Mouse (Mus musculus): ENCODE measurements at regions not wholly inside any gene's neighbourhood (a gene's known extent, or its start where the extent isn't known, plus 50 kb on each side); places are given as distances from the start of the nearest gene placed in this dataset.

- H3K4me3 ChIP-seq (ENCODE audit: insufficient read depth, low read depth, low read length), result no peak overlapping the region
- H3K4me1 ChIP-seq (ENCODE audit: control insufficient read depth, insufficient read depth, low read length), result no peaks in the 10 kb centered on the region
- no peak for DNase-seq
- no peaks in the 10 kb centered on the region for H3K36me3 ChIP-seq (ENCODE audit: control insufficient read depth, insufficient read depth, low read length)
- no peaks in the 10 kb centered on the region for H3K27me3 ChIP-seq (replicated peaks; ENCODE audit: control insufficient read depth, insufficient read depth, low read length)
- no peak overlapping the region for H3K27ac ChIP-seq (ENCODE audit: insufficient read depth, low read depth, low read length)
- 80% methylated on average over 5 of the region's 5 CpGs for WGBS
- TF ChIP-seq POLR2A (IDR thresholded peaks at IDR 0.05; ENCODE audit: low read depth, low read length) (no peak), CTCF (conservative IDR thresholded peaks at IDR 0.05; ENCODE audit: insufficient read depth, insufficient read length, low read depth, low read length) (no peak)
Measured at GRCm38 (mm10) chr19:32988713-32989112, 231.4 kb downstream of the Pten start.

GRCm38 (mm10) chr19:32989346-32989745 lies 232.0 kb downstream of the Pten start:
- H3K4me3 ChIP-seq (ENCODE audit: insufficient read depth, low read depth, low read length), result no peak overlapping the region
- whole genome bisulfite sequencing, result 74% methylated on average over 6 of the region's 6 CpGs
- H3K27me3 ChIP-seq (replicated peaks; ENCODE audit: control insufficient read depth, insufficient read depth, low read length), result no peaks in the 10 kb centered on the region
- DNase-seq, result peak; percentile 12
- H3K36me3 ChIP-seq (ENCODE audit: control insufficient read depth, insufficient read depth, low read length), result no peaks in the 10 kb centered on the region
- no peak overlapping the region for H3K27ac ChIP-seq (ENCODE audit: insufficient read depth, low read depth, low read length)
- H3K4me1 ChIP-seq (ENCODE audit: control insufficient read depth, insufficient read depth, low read length), result no peaks in the 10 kb centered on the region
- TF ChIP-seq CTCF (conservative IDR thresholded peaks at IDR 0.05; ENCODE audit: insufficient read depth, insufficient read length, low read depth, low read length), result no peak
- no peak for TF ChIP-seq POLR2A (IDR thresholded peaks at IDR 0.05; ENCODE audit: low read depth, low read length)

- TF ChIP-seq POLR2A (IDR thresholded peaks at IDR 0.05; ENCODE audit: low read depth, low read length) (no peak), CTCF (conservative IDR thresholded peaks at IDR 0.05; ENCODE audit: insufficient read depth, insufficient read length, low read depth, low read length) (no peak)
- Histone ChIP-seq H3K4me3 (ENCODE audit: insufficient read depth, low read depth, low read length) (no peak overlapping the region), H3K27ac (ENCODE audit: insufficient read depth, low read depth, low read length) (no peak overlapping the region), H3K4me1 (ENCODE audit: control insufficient read depth, insufficient read depth, low read length) (no peaks in the 10 kb centered on the region), H3K36me3 (ENCODE audit: control insufficient read depth, insufficient read depth, low read length) (no peaks in the 10 kb centered on the region), H3K27me3 (replicated peaks; ENCODE audit: control insufficient read depth, insufficient read depth, low read length) (no peaks in the 10 kb centered on the region)
- DNase-seq, result peak; percentile 19
- 67% methylated on average over 6 of the region's 6 CpGs for WGBS
Measured at GRCm38 (mm10) chr19:32990576-32990975, 233.3 kb downstream of the Pten start.

- Histone ChIP-seq H3K4me3 (ENCODE audit: insufficient read depth, low read depth, low read length) (no peak overlapping the region), H3K27me3 (replicated peaks; ENCODE audit: control insufficient read depth, insufficient read depth, low read length) (no peaks in the 10 kb centered on the region), H3K27ac (ENCODE audit: insufficient read depth, low read depth, low read length) (no peak overlapping the region), H3K4me1 (ENCODE audit: control insufficient read depth, insufficient read depth, low read length) (no peaks in the 10 kb centered on the region), H3K36me3 (ENCODE audit: control insufficient read depth, insufficient read depth, low read length) (no peaks in the 10 kb centered on the region)
- TF ChIP-seq CTCF (conservative IDR thresholded peaks at IDR 0.05; ENCODE audit: insufficient read depth, insufficient read length, low read depth, low read length) (no peak), POLR2A (IDR thresholded peaks at IDR 0.05; ENCODE audit: low read depth, low read length) (no peak)
- DNase-seq, result no peak
- 80% methylated on average over 2 of the region's 3 CpGs for WGBS
Measured at GRCm38 (mm10) chr19:32998576-32999170, 241.4 kb downstream of the Pten start.

DNA sequence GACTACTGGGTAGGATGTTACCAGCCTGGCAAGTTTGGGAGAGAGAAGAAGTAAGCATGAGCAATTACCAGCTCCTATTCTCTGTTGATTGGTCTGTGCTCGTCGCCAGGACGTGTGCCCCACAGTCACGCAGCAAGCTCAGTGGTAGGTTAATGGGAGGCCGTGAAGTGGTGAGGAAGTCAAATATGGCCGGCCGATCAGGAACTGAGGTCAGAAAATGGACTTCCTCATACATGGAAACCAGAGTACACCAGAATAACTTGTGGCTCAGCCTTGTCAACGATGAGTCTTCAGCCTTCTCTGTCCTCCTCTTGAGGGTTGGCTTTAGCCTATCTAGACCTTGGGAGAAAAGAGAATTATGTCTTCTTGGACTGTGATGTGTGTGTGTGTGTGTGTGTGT lies 250.3 kb downstream of the Pten start:
- DNase-seq, result no peak
- H3K4me1 ChIP-seq (ENCODE audit: control insufficient read depth, insufficient read depth, low read length), result no peaks in the 10 kb centered on the region
- TF ChIP-seq CTCF (conservative IDR thresholded peaks at IDR 0.05; ENCODE audit: insufficient read depth, insufficient read length, low read depth, low read length) (no peak), POLR2A (IDR thresholded peaks at IDR 0.05; ENCODE audit: low read depth, low read length) (no peak)
- no peak overlapping the region for H3K27ac ChIP-seq (ENCODE audit: insufficient read depth, low read depth, low read length)
- no peaks in the 10 kb centered on the region for H3K27me3 ChIP-seq (replicated peaks; ENCODE audit: control insufficient read depth, insufficient read depth, low read length)
- H3K4me3 ChIP-seq (ENCODE audit: insufficient read depth, low read depth, low read length), result no peak overlapping the region
- 92% methylated on average over 8 of the region's 8 CpGs for WGBS
- no peaks in the 10 kb centered on the region for H3K36me3 ChIP-seq (ENCODE audit: control insufficient read depth, insufficient read depth, low read length)

GRCm38 (mm10) chr19:33008076-33008475 lies 250.8 kb downstream of the Pten start:
- TF ChIP-seq CTCF (conservative IDR thresholded peaks at IDR 0.05; ENCODE audit: insufficient read depth, insufficient read length, low read depth, low read length) (no peak), POLR2A (IDR thresholded peaks at IDR 0.05; ENCODE audit: low read depth, low read length) (no peak)
- 87% methylated on average over 4 of the region's 4 CpGs for WGBS
- no peak for DNase-seq
- Histone ChIP-seq H3K27me3 (replicated peaks; ENCODE audit: control insufficient read depth, insufficient read depth, low read length) (no peaks in the 10 kb centered on the region), H3K36me3 (ENCODE audit: control insufficient read depth, insufficient read depth, low read length) (no peaks in the 10 kb centered on the region), H3K4me1 (ENCODE audit: control insufficient read depth, insufficient read depth, low read length) (no peaks in the 10 kb centered on the region), H3K4me3 (ENCODE audit: insufficient read depth, low read depth, low read length) (no peak overlapping the region), H3K27ac (ENCODE audit: insufficient read depth, low read depth, low read length) (no peak overlapping the region)

GRCm38 (mm10) chr19:33008794-33009193 lies 251.5 kb downstream of the Pten start:
- Histone ChIP-seq H3K27me3 (replicated peaks; ENCODE audit: control insufficient read depth, insufficient read depth, low read length) (no peaks in the 10 kb centered on the region), H3K36me3 (ENCODE audit: control insufficient read depth, insufficient read depth, low read length) (no peaks in the 10 kb centered on the region), H3K4me3 (ENCODE audit: insufficient read depth, low read depth, low read length) (no peak overlapping the region), H3K4me1 (ENCODE audit: control insufficient read depth, insufficient read depth, low read length) (no peaks in the 10 kb centered on the region), H3K27ac (ENCODE audit: insufficient read depth, low read depth, low read length) (no peak overlapping the region)
- WGBS, result 89% methylated on average over 1 of the region's 1 CpGs
- DNase-seq, result no peak
- TF ChIP-seq CTCF (conservative IDR thresholded peaks at IDR 0.05; ENCODE audit: insufficient read depth, insufficient read length, low read depth, low read length), result no peak
- TF ChIP-seq POLR2A (IDR thresholded peaks at IDR 0.05; ENCODE audit: low read depth, low read length), result no peak
